Mouse (Mus musculus) lung, postnatal 0 days (tissue): Measurements from ENCODE around the gene Grik1.

ENCODE experiments used
- CTCF ChIP-seq: IDR thresholded peaks from 2 replicates; pipeline ENCODE4 v1.5.1; 2016; ENCODE audit warnings: antibody characterized with exemption, mild to moderate bottlenecking
- EP300 ChIP-seq: IDR thresholded peaks from 2 replicates; pipeline ENCODE4 v1.6.1; 2016; ENCODE audit warnings: antibody characterized with exemption, mild to moderate bottlenecking, control low read depth

GRCm38 (mm10) chr16:87931358-87931757, 358.7 kb downstream of the Grik1 start:
- TF ChIP-seq CTCF: no peak
- no peak for TF ChIP-seq EP300
